Mouse (Mus musculus) hindbrain, embryonic 15.5 days (tissue): ENCODE measurements at regions not wholly inside any gene's neighbourhood (a gene's known extent, or its start where the extent isn't known, plus 50 kb on each side); places are given as distances from the start of the nearest gene placed in this dataset.
A peak's percentile ranks its signal among the peaks of the same experiment; 100 is the strongest.

Experiments used
- ATAC-seq: fragments of 200-750 bp; cut with Nextera tagmentation; 2 replicates; pipeline ENCODE4 v1.8.0; 2017; ENCODE audit warnings: low read depth, moderate number of reproducible peaks, moderate TSS enrichment; ENCODE audit not compliant: low FRiP score
- H3K27ac ChIP-seq: fragments of 300-500 bp; sonication (generic); replicated peaks from 2 replicates; pipeline ENCODE4 v1.5.1; 2015; ENCODE audit warnings: mild to moderate bottlenecking, inconsistent platforms
- H3K27me3 ChIP-seq: fragments of 300-500 bp; sonication (generic); 2 replicates; pipeline ENCODE4 v1.6.1; 2015; ENCODE audit warnings: control low read depth, inconsistent platforms
- H3K36me3 ChIP-seq: fragments of 300-500 bp; sonication (generic); 2 replicates; pipeline ENCODE4 v1.6.1; 2015; ENCODE audit warnings: control low read depth, inconsistent platforms
- H3K4me1 ChIP-seq: fragments of 300-500 bp; sonication (generic); replicated peaks from 2 replicates; pipeline ENCODE4 v1.6.1; 2015; ENCODE audit warnings: control low read depth, inconsistent platforms
- H3K4me2 ChIP-seq: fragments of 300-500 bp; sonication (generic); 2 replicates; pipeline ENCODE4 v1.6.1; 2015; ENCODE audit warnings: moderate library complexity, mild to moderate bottlenecking, inconsistent platforms
- H3K4me3 ChIP-seq: fragments of 300-500 bp; sonication (generic); 2 replicates; pipeline ENCODE4 v1.5.1; 2015; ENCODE audit warnings: mild to moderate bottlenecking, inconsistent platforms
- H3K9ac ChIP-seq: fragments of 300-500 bp; sonication (generic); 2 replicates; pipeline ENCODE4 v1.6.1; 2015; ENCODE audit warnings: inconsistent platforms
- H3K9me3 ChIP-seq: fragments of 300-500 bp; sonication (generic); 2 replicates; pipeline ENCODE4 v1.6.1; 2016; ENCODE audit warnings: control low read depth, inconsistent platforms
- WGBS: fragments of 180-500 bp; shearing (Covaris S2); methylation state at CpG from one replicate; pipeline ENCODE4 v1.1.7; 2015; 5-methylcytosine and 5-hydroxymethylcytosine counted together

DNA sequence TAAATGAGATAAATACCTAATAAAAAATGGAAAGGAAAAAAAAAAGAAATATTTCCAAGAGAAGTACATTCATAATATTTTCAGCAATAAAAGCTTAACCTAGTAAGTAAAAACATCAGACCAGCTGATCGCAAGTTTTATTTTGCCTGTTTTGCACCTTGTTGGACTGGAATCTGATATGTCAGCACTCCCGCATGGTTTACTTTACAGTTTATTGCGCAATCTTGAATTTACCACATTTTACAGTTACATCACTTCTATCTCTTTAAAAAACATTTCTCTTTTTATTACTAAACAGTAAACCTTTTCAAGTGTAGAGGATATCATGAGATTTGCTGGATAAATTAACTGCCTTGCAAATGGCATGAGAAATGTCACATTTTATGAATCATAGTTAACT is 669.1 kb upstream of the Slitrk1 start:
- Histone ChIP-seq H3K4me2 (no peak overlapping the region), H3K9me3 (no peaks in the 10 kb centered on the region), H3K27me3 (no peaks in the 10 kb centered on the region), H3K9ac (no peak overlapping the region), H3K4me1 (no peaks in the 10 kb centered on the region), H3K36me3 (no peaks in the 10 kb centered on the region), H3K27ac (no peak overlapping the region), H3K4me3 (no peak overlapping the region)
- WGBS: 93% methylated on average over 3 of the region's 3 CpGs
- ATAC-seq: no peak

DNA sequence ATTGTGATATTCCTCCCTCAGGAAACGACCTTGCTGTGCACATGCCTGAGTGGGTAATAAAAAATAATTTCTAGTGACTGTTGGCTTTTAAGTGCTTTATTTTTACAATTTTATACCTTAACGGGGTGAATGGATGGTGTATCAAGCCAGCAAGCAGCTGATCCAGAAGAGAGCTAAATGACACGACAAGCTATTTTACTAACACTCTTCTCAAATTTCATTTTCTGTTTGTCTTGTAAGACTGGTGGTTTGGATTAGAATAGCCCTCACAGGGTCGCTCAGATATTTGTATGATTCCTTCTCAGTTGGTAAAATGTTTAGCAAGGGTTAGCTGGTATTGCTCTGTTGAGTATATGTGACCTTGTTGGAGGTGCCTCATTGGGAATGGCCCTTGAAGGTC is 665.7 kb upstream of the Slitrk1 start:
- no peak overlapping the region for H3K9ac ChIP-seq
- H3K4me2 ChIP-seq: no peak overlapping the region
- no peak overlapping the region for H3K4me3 ChIP-seq
- H3K4me1 ChIP-seq: no peaks in the 10 kb centered on the region
- no peaks in the 10 kb centered on the region for H3K9me3 ChIP-seq
- ATAC-seq: no peak
- no peak overlapping the region for H3K27ac ChIP-seq
- no peaks in the 10 kb centered on the region for H3K27me3 ChIP-seq
- WGBS: 68% methylated on average over 4 of the region's 4 CpGs
- no peaks in the 10 kb centered on the region for H3K36me3 ChIP-seq

DNA sequence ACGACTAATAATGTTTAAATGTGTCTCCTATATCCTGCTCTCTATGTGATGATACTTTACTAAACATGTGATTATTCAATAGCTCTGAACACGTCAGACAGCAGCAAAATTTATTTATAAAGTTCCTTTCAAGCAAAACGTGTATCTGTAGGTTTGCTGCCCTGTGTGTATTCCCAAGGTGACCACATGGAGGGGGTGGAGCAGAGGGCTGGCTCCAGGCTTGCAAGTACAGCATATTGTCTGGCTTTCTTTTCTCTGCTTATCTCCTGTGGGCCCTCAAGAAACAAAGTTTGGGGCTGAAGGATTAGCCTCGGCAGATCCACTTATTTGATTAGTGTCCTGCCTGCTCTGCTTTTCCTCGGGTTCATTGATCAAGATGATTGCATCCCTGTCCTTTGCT is 636.6 kb upstream of the Slitrk1 start:
- Histone ChIP-seq H3K9me3 (no peaks in the 10 kb centered on the region), H3K4me1 (no peaks in the 10 kb centered on the region), H3K4me2 (no peak overlapping the region), H3K4me3 (no peak overlapping the region), H3K27ac (no peak overlapping the region), H3K27me3 (no peaks in the 10 kb centered on the region), H3K36me3 (no peaks in the 10 kb centered on the region), H3K9ac (no peak overlapping the region)
- ATAC-seq: peak; percentile 34; the same call in 1 of the 2 replicates
- whole genome bisulfite sequencing: 62% methylated on average over 5 of the region's 5 CpGs

DNA sequence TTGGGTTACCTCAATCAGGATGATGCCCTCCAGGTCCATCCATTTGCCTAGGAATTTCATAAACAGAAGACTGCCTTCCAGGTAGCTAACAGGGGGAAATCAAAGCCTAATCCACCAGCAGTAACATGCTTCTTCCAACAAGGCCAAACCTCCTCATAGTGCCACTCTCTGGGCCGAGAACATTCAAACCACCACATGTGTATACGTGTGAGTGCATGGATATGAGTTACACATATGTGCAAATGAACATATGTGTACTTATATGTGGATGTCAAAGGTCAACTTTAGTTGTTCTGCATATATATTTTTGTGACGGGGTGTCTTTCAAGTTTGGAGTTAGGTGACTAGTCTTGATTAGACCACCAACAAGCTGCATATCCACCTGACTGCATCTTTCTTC is 601.0 kb upstream of the Slitrk1 start:
- H3K9me3 ChIP-seq: no peaks in the 10 kb centered on the region
- no peak for ATAC-seq
- H3K9ac ChIP-seq: no peak overlapping the region
- H3K27ac ChIP-seq: no peak overlapping the region
- H3K36me3 ChIP-seq: no peaks in the 10 kb centered on the region
- H3K4me3 ChIP-seq: no peak overlapping the region
- H3K27me3 ChIP-seq: no peaks in the 10 kb centered on the region
- no peaks in the 10 kb centered on the region for H3K4me1 ChIP-seq
- 84% methylated on average over 3 of the region's 3 CpGs for WGBS
- H3K4me2 ChIP-seq: no peak overlapping the region
